Mouse (Mus musculus) hindbrain, embryonic 10.5 days (tissue): ENCODE measurements around the gene Gm38119. TPM values are rescaled to one million over a fixed set of nuclear protein-coding genes. Genes with fewer than 3 reads are reported as not detected.
"Not testable (repeated sequence)": the region's sequence is repeated elsewhere in the genome, so short reads cannot be mapped to it uniquely, and the experiment has no call there.

Experiments used
- DNase-seq: peaks from one replicate; pipeline ENCODE4 v3.0.0-alpha.2; 2017; ENCODE audit warnings: low spot score
- H3K27ac ChIP-seq: fragments of 300-500 bp; sonication (generic); 2 replicates; pipeline ENCODE4 v1.5.1; 2016; ENCODE audit warnings: mild to moderate bottlenecking, moderate library complexity
- H3K27me3 ChIP-seq: fragments of 300-500 bp; sonication (generic); 2 replicates; pipeline ENCODE4 v1.6.1; 2016; ENCODE audit warnings: mild to moderate bottlenecking; ENCODE audit not compliant: poor library complexity, insufficient read depth, severe bottlenecking
- H3K36me3 ChIP-seq: fragments of 300-500 bp; sonication (generic); 2 replicates; pipeline ENCODE4 v1.6.1; 2016; ENCODE audit warnings: mild to moderate bottlenecking, moderate library complexity
- H3K4me1 ChIP-seq: fragments of 300-500 bp; sonication (generic); replicated peaks from 2 replicates; pipeline ENCODE4 v1.6.1; 2016; ENCODE audit warnings: mild to moderate bottlenecking
- H3K4me3 ChIP-seq: fragments of 300-500 bp; sonication (generic); 2 replicates; pipeline ENCODE4 v1.5.1; 2016; ENCODE audit warnings: mild to moderate bottlenecking, moderate library complexity
- H3K9me3 ChIP-seq: fragments of 300-500 bp; sonication (generic); 2 replicates; pipeline ENCODE4 v1.6.1; 2016; ENCODE audit warnings: mild to moderate bottlenecking, moderate library complexity
- WGBS: fragments of 180-500 bp; shearing (Covaris S2); methylation state at CpG from one replicate; pipeline ENCODE4 v1.1.7; 2016; 5-methylcytosine and 5-hydroxymethylcytosine counted together
- polyA plus RNA-seq: library from polyadenylated mRNA; unstranded; fragments of >200 nt; fragmentation: Nextera tagmentation; extraction: Ambion mirVana; gene quantifications from 2 replicates; pipeline ENCODE4 v1.2.1, GENCODE M21; 2016

The Gm38119 gene
- not detected in 2 replicates for polyA plus RNA-seq

- no peak within 1 kb of the TSS for H3K27ac ChIP-seq
- 77% methylated on average over 1 of the region's 1 CpGs for WGBS
- no peak within 1 kb of the TSS for H3K4me3 ChIP-seq
- no peaks in the 10 kb centered on the region for H3K27me3 ChIP-seq
- no peaks in the 10 kb centered on the region for H3K9me3 ChIP-seq
- H3K4me1 ChIP-seq = no peaks in the 10 kb centered on the region
- no peaks in the 10 kb centered on the region for H3K36me3 ChIP-seq
- no peak for DNase-seq
These were observed at the start of gene Gm38119 for GRCm38 (mm10) chr3:92738996-92739395. Gene Gm38119, minus strand, starts transcription at chr3:92739096.

- Histone ChIP-seq H3K36me3 (no peaks in the 10 kb centered on the region), H3K4me3 (no peak within 1 kb of the TSS), H3K27me3 (no peaks in the 10 kb centered on the region), H3K4me1 (no peaks in the 10 kb centered on the region), H3K9me3 (no peaks in the 10 kb centered on the region), H3K27ac (no peak within 1 kb of the TSS)
- WGBS = 82% methylated on average over 1 of the region's 1 CpGs
- no peak for DNase-seq
These were observed 39.9 kb upstream of the Gm38119 start, which contains the start of gene Lce1i for GRCm38 (mm10) chr3:92778799-92779198. Gene Lce1i, minus strand, starts transcription at chr3:92778899.

GRCm38 (mm10) chr3:92771573-92771972, 32.7 kb upstream of the Gm38119 start:
- DNase-seq = no peak
- no peak overlapping the region for H3K27ac ChIP-seq
- 27% methylated on average over 3 of the region's 3 CpGs for WGBS
- no peaks in the 10 kb centered on the region for H3K9me3 ChIP-seq
- H3K4me1 ChIP-seq = no peaks in the 10 kb centered on the region
- H3K36me3 ChIP-seq = no peaks in the 10 kb centered on the region
- no peaks in the 10 kb centered on the region for H3K27me3 ChIP-seq
- H3K4me3 ChIP-seq = no peak overlapping the region

- no peak for DNase-seq
- Histone ChIP-seq H3K4me1 (no peaks in the 10 kb centered on the region), H3K27me3 (no peaks in the 10 kb centered on the region), H3K36me3 (no peaks in the 10 kb centered on the region), H3K4me3 (no peak within 1 kb of the TSS), H3K27ac (no peak within 1 kb of the TSS), H3K9me3 (no peaks in the 10 kb centered on the region)
- 97% methylated on average over 1 of the region's 1 CpGs for WGBS
These were observed 26.1 kb upstream of the Gm38119 start, which contains the start of gene Lce1h for GRCm38 (mm10) chr3:92764965-92765364. Gene Lce1h, minus strand, starts transcription at chr3:92765065.

GRCm38 (mm10) chr3:92753197-92753596, 14.3 kb upstream of the Gm38119 start:
- Histone ChIP-seq H3K4me1 (no peaks in the 10 kb centered on the region), H3K27ac (no peak overlapping the region), H3K36me3 (no peaks in the 10 kb centered on the region), H3K9me3 (no peaks in the 10 kb centered on the region), H3K4me3 (no peak overlapping the region), H3K27me3 (no peaks in the 10 kb centered on the region)
- 38% methylated on average over 3 of the region's 3 CpGs for WGBS
- DNase-seq = no peak

- Histone ChIP-seq H3K9me3 (no peaks in the 10 kb centered on the region), H3K4me1 (no peaks in the 10 kb centered on the region), H3K27ac (no peak within 1 kb of the TSS), H3K4me3 (no peak within 1 kb of the TSS), H3K27me3 (no peaks in the 10 kb centered on the region), H3K36me3 (no peaks in the 10 kb centered on the region)
- WGBS = 82% methylated on average over 1 of the region's 1 CpGs
- no peak for DNase-seq
These were observed 13.3 kb upstream of the Gm38119 start, which contains the start of gene Lce1g for GRCm38 (mm10) chr3:92752238-92752637. Gene Lce1g, minus strand, starts transcription at chr3:92752338.

- Histone ChIP-seq H3K27ac (no peak overlapping the region), H3K4me3 (no peak overlapping the region), H3K36me3 (no peaks in the 10 kb centered on the region), H3K27me3 (no peaks in the 10 kb centered on the region), H3K4me1 (no peaks in the 10 kb centered on the region), H3K9me3 (no peaks in the 10 kb centered on the region)
- WGBS = 90% methylated on average over 5 of the region's 5 CpGs
- DNase-seq = no peak
These were observed 16.3 kb downstream of the Gm38119 start for GRCm38 (mm10) chr3:92722631-92723030.

- 83% methylated on average over 3 of the region's 3 CpGs for WGBS
- H3K27ac ChIP-seq = no peak within 1 kb of the TSS
- H3K4me1 ChIP-seq = no peaks in the 10 kb centered on the region
- no peak within 1 kb of the TSS for H3K4me3 ChIP-seq
- H3K9me3 ChIP-seq = no peaks in the 10 kb centered on the region
- no peak for DNase-seq
- H3K36me3 ChIP-seq = no peaks in the 10 kb centered on the region
- no peaks in the 10 kb centered on the region for H3K27me3 ChIP-seq
These were observed 18.6 kb downstream of the Gm38119 start, which contains the start of gene Lce1f for GRCm38 (mm10) chr3:92720250-92720649. Gene Lce1f, minus strand, starts transcription at chr3:92720350.

- no peak overlapping the region for H3K27ac ChIP-seq
- no peak for DNase-seq
- H3K4me3 ChIP-seq = no peak overlapping the region
- no peaks in the 10 kb centered on the region for H3K27me3 ChIP-seq
- no peaks in the 10 kb centered on the region for H3K9me3 ChIP-seq
- no peaks in the 10 kb centered on the region for H3K4me1 ChIP-seq
- H3K36me3 ChIP-seq = no peaks in the 10 kb centered on the region
These were observed 23.8 kb downstream of the Gm38119 start for GRCm38 (mm10) chr3:92715122-92715521.

GRCm38 (mm10) chr3:92708974-92709373, 29.9 kb downstream of the Gm38119 start, which contains the start of gene Lce1e:
Gene Lce1e, minus strand, starts transcription at chr3:92709074.
- no peaks in the 10 kb centered on the region for H3K4me1 ChIP-seq
- DNase-seq = no peak
- no peak within 1 kb of the TSS for H3K27ac ChIP-seq
- no peaks in the 10 kb centered on the region for H3K36me3 ChIP-seq
- no peak within 1 kb of the TSS for H3K4me3 ChIP-seq
- no peaks in the 10 kb centered on the region for H3K9me3 ChIP-seq
- WGBS = 94% methylated on average over 2 of the region's 2 CpGs
- no peaks in the 10 kb centered on the region for H3K27me3 ChIP-seq

GRCm38 (mm10) chr3:92694613-92695012, 44.3 kb downstream of the Gm38119 start:
- 0% methylated on average over 1 of the region's 1 CpGs for WGBS
- H3K4me1 ChIP-seq = no peaks in the 10 kb centered on the region
- H3K36me3 ChIP-seq = no peaks in the 10 kb centered on the region
- no peak overlapping the region for H3K27ac ChIP-seq
- H3K27me3 ChIP-seq = no peaks in the 10 kb centered on the region
- H3K9me3 ChIP-seq = no peaks in the 10 kb centered on the region
- DNase-seq = no peak
- no peak overlapping the region for H3K4me3 ChIP-seq

GRCm38 (mm10) chr3:92691688-92692087, 47.2 kb downstream of the Gm38119 start:
- H3K27ac ChIP-seq = no peak overlapping the region
- H3K27me3 ChIP-seq = no peaks in the 10 kb centered on the region
- H3K9me3 ChIP-seq = no peaks in the 10 kb centered on the region
- H3K4me3 ChIP-seq = no peak overlapping the region
- no peaks in the 10 kb centered on the region for H3K4me1 ChIP-seq
- no peak for DNase-seq
- no peaks in the 10 kb centered on the region for H3K36me3 ChIP-seq

GRCm38 (mm10) chr3:92689154-92689553, 49.7 kb downstream of the Gm38119 start:
- H3K27me3 ChIP-seq = not testable (repeated sequence)
- 79% methylated on average over 16 of the region's 16 CpGs for WGBS

More at GRCm38 (mm10) chr3:92689154-92689553, 49.7 kb downstream of the Gm38119 start:
- not testable (repeated sequence) for DNase-seq, H3K9me3 ChIP-seq, H3K36me3 ChIP-seq, H3K4me3 ChIP-seq, H3K27ac ChIP-seq, H3K4me1 ChIP-seq
